Mouse (Mus musculus): ENCODE data around the gene Cryl1.

DNA sequence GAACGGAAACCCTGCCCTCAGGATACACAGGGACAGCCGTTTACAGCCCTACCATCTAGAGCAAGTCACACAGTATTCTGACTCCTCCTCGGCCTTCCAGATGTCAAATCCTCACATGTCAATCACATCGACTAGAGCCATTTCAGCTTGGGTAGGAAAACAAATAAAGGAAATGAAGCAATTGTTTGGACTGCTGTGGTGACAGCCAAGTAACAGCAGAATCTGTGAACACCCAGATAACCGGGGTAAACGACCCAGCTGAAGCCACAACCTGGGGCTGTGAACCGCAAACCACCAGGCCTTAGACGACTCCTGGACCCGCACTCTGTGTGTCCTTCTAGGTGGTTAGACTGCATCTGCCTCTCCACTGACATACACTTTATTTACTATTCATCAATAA lies 23.1 kb downstream of the Cryl1 start:
- TF ChIP-seq CTCF (conservative IDR thresholded peaks at IDR 0.05; ENCODE audit: insufficient read depth, insufficient read length, low read depth, low read length) (no peak), POLR2A (IDR thresholded peaks at IDR 0.05; ENCODE audit: low read depth, low read length) (no peak)

Data from kidney, adult 2 months (tissue).